Mouse (Mus musculus) forebrain, embryonic 14.5 days (tissue): ENCODE measurements around the gene Abcb4. TPM values are rescaled to one million over a fixed set of nuclear protein-coding genes. Genes with fewer than 3 reads are reported as not detected.
"Not testable (repeated sequence)": the region's sequence is repeated elsewhere in the genome, so short reads cannot be mapped to it uniquely, and the experiment has no call there.

Experiments
- ATAC-seq: fragments of 200-750 bp; cut with Nextera tagmentation; 2 replicates; pipeline ENCODE4 v1.8.0; 2017; ENCODE audit warnings: mild to moderate bottlenecking, moderate library complexity
- DNase-seq: peaks from one replicate; pipeline ENCODE4 v3.0.0-alpha.2; 2015; ENCODE audit warnings: low spot score
- H3K27ac ChIP-seq: fragments of 300-500 bp; sonication (generic); 2 replicates; pipeline ENCODE4 v1.5.1; 2014; ENCODE audit warnings: low read depth, mild to moderate bottlenecking, control low read depth, low read length, moderate library complexity
- H3K27me3 ChIP-seq: fragments of 300-500 bp; sonication (generic); replicated peaks from 2 replicates; pipeline ENCODE4 v1.6.1; 2014; ENCODE audit warnings: low read length, control low read depth, mixed read lengths; ENCODE audit not compliant: control insufficient read depth, insufficient read depth
- H3K36me3 ChIP-seq: fragments of 300-500 bp; sonication (generic); 2 replicates; pipeline ENCODE4 v1.6.1; 2014; ENCODE audit warnings: low read length, control low read depth; ENCODE audit not compliant: control insufficient read depth, insufficient read depth
- H3K4me1 ChIP-seq: fragments of 300-500 bp; sonication (generic); 2 replicates; pipeline ENCODE4 v1.6.1; 2014; ENCODE audit warnings: antibody characterized with exemption, low read length, control low read depth; ENCODE audit not compliant: control insufficient read depth, insufficient read depth
- H3K4me2 ChIP-seq: fragments of 300-500 bp; sonication (generic); 2 replicates; pipeline ENCODE4 v1.6.1; 2014; ENCODE audit warnings: mild to moderate bottlenecking, control low read depth, low read length
- H3K4me3 ChIP-seq: fragments of 300-500 bp; sonication (generic); 2 replicates; pipeline ENCODE4 v1.5.1; 2014; ENCODE audit warnings: low read depth, low read length, control low read depth
- H3K9ac ChIP-seq: fragments of 300-500 bp; sonication (generic); 2 replicates; pipeline ENCODE4 v1.6.1; 2014; ENCODE audit warnings: mild to moderate bottlenecking, low read length, control low read depth, moderate library complexity
- H3K9me3 ChIP-seq: fragments of 300-500 bp; sonication (generic); replicated peaks from 2 replicates; pipeline ENCODE4 v1.6.1; 2016; ENCODE audit warnings: low read length, control low read depth, mixed read lengths; ENCODE audit not compliant: control insufficient read depth
- WGBS: fragments of 180-500 bp; shearing (Covaris S2); extraction: QIAGEN DNeasy Blood & Tissue Kit; methylation state at CpG from one replicate; pipeline ENCODE4 v1.1.7; 2014; 5-methylcytosine and 5-hydroxymethylcytosine counted together
- polyA plus RNA-seq: library from polyadenylated mRNA; unstranded; fragments of >200 nt; fragmentation: Nextera tagmentation; extraction: Ambion mirVana; gene quantifications from 2 replicates; pipeline ENCODE4 v1.2.1, GENCODE M21; 2014

The Abcb4 gene
- 0.28 and 0.34 TPM in 2 replicates for polyA plus RNA-seq

DNA sequence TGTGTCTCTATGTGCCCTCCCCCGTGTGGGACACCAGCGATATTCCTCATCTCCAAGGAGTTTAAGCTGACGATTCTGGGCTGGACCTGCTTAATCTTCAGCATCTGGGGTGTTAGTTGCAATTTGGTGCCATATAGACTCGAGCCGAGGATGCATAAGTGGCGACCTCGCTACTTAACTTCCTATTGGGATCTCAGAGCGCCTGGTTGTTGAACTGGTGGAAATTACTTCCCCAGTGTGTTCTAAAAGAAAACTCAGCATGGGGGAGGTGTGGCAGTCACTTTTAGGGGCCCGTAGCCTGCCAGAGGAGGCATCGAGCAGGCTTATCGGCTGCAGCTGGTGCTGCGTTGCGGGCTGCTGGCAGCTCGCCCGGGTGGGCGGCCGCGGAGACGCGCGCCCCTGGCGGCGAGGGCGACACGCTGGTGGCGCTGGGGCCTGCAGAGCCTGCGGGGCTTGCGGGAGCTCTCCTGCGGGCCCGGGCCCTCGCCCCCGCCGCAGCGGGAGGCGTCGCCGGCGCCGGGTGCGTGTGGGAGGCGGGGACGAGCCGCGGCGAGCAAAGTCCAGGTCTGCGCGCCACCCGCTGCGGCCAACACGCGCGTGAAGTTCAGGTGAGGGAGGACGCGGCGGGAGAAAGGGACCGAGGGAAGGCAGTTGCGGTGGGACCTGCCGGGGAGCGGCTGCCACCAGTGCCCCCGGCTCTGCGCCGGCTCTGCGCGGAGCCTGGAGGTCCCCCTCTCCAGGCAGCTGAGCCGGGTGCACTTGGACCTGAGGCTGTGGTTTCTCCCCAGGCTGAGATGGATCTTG lies at the start of gene Abcb4:
Gene Abcb4, plus strand, starts transcription at position 418 of the 804 bp plus-strand sequence.
- H3K4me1 ChIP-seq, result peaks cover 2% of the 10 kb centered on the region; the same call in 1 of the 2 replicates
- no peak within 1 kb of the TSS for H3K27ac ChIP-seq
- H3K9ac ChIP-seq, result peak within 1 kb of the TSS; percentile 67
- DNase-seq (peak; percentile 78), ATAC-seq (peak; percentile 98)
- 0 out of 2 replicates have a peak, but pooled peaks cover 2% of the 10 kb centered on the region for H3K27me3 ChIP-seq
- H3K4me3 ChIP-seq, result peak within 1 kb of the TSS; percentile 59
- H3K9me3 ChIP-seq, result no peaks in the 10 kb centered on the region
- under 1% methylated on average over 61 of the region's 65 CpGs for WGBS
- H3K36me3 ChIP-seq, result no peaks in the 10 kb centered on the region
- H3K4me2 ChIP-seq, result peak within 1 kb of the TSS; percentile 87

DNA sequence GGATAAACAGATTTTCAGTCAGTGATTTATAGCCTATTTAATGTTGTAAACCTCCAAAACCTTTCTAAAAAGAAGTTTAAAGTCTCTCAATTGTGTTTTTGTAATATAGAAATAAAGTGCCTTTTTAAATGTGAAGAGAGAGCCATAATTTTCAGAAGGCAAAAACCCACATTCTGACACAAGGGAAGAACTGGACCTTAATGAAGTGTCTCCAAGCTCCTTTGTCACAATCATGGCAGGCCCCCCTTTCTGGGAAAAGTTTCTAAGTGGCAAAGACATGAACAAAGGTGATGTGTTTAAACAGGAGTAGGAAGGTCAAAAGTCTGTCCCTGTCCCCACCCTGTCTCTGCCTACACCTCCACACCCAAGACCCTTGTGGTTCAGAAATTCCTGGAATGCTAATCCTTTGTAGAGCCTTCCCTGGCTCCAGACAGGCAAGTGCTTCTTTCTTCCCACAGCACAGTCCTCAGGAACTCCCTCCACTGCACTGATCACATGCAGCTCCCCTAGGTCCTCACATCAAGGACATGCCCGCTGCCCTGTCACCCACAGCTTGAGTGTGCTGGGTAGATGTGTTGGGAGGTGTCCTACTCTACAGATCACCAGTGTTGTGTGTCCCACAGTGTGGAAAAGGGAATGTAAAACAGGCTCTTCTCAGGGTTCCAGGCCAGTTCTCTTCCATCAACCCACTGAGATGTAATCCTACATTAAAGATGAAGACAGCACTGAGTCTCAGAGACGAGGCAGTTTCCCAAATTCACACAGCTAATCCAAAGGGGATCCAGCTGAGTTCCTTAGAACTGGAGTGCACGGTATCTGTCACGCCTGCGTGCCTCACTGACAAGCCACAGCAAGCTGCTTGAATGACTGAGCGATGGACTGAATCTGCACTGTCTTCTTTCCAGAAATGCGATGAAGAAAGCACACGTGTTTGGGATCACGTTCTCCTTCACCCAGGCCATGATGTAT lies 44.6 kb upstream of the Abcb4 start:
- H3K27ac ChIP-seq, H3K4me1 ChIP-seq, H3K27me3 ChIP-seq, DNase-seq, ATAC-seq, H3K9me3 ChIP-seq, H3K36me3 ChIP-seq, H3K4me2 ChIP-seq, H3K9ac ChIP-seq, H3K4me3 ChIP-seq: not testable (repeated sequence)
- WGBS, result 37% methylated on average over 5 of the region's 9 CpGs

DNA sequence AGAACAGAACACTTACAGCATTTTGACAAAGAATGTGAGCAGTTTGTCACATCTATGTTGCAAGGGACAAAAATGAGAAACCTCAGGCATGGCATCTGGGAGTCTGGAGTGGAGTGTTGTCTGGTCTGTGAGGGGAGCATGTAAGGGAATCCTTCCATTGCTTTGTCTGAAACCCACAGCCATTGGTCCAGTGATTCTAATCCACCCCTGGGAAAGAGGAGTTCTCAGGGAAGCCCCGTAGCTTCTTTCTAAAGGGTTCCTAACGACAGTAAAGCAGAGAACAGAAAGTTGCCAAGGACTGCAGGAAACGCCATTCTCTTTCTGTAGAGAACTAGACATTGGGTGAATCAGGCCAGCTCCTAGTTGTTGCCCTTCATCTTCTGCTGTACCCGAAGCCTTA lies 42.7 kb upstream of the Abcb4 start:
- H3K9me3 ChIP-seq, result no peaks in the 10 kb centered on the region
- no peak overlapping the region for H3K4me3 ChIP-seq
- H3K4me1 ChIP-seq, result no peaks in the 10 kb centered on the region
- no peak overlapping the region for H3K4me2 ChIP-seq
- H3K36me3 ChIP-seq, result no peaks in the 10 kb centered on the region
- DNase-seq (no peak), ATAC-seq (no peak)
- H3K27ac ChIP-seq, result no peak overlapping the region
- H3K9ac ChIP-seq, result no peak overlapping the region
- 50% methylated on average over 4 of the region's 4 CpGs for WGBS
- H3K27me3 ChIP-seq, result no peaks in the 10 kb centered on the region

DNA sequence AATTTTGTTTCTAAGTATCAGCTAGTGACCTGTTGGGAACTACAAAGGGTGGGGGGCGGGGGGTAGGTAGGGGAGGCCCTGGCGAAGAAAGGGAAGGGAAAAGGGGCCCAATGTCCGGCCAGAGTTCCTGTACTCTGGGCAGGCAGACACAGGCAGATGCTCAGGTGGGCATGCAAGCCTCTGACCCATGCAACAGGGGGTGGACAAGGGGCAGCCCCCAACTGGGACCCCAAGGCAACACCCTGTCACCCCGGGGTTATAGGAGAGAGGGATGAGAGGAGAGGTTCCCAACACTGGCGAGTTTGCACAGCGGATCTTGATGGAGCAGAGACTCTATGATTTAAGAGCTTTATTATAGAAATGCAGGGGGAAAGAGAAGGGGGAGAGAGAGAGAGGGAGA lies 36.3 kb upstream of the Abcb4 start:
- Histone ChIP-seq H3K36me3 (no peaks in the 10 kb centered on the region), H3K27ac (no peak overlapping the region), H3K27me3 (no peaks in the 10 kb centered on the region), H3K4me3 (no peak overlapping the region), H3K9ac (no peak overlapping the region), H3K4me1 (no peaks in the 10 kb centered on the region), H3K9me3 (no peaks in the 10 kb centered on the region), H3K4me2 (no peak overlapping the region)
- whole genome bisulfite sequencing, result 86% methylated on average over 6 of the region's 6 CpGs
- ATAC-seq, result no peak
- DNase-seq, result no peak

DNA sequence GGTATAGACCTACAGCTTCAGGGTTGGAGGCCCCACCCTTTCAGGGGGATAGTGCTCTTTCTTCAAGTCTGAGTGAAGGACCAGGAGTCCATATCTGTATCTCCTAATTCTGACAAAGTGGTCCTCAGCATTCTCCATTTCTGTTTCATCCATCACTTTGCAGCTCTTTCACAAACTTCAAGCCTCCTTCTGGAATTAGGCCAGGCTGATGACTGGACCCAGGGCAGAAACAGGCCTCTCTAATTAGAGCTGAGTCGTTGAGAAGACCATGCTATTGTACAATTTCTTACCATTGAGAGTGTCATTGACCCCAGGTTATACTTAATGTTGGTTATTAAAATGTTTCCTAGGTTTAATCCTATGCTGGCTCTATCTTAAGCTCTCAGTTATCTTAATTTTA lies 31.7 kb upstream of the Abcb4 start:
- 68% methylated on average over 1 of the region's 1 CpGs for WGBS
- H3K27me3 ChIP-seq, result no peaks in the 10 kb centered on the region
- H3K27ac ChIP-seq, result no peak overlapping the region
- no peaks in the 10 kb centered on the region for H3K4me1 ChIP-seq
- no peak for ATAC-seq
- no peak overlapping the region for H3K9ac ChIP-seq
- no peak overlapping the region for H3K4me2 ChIP-seq
- H3K36me3 ChIP-seq, result no peaks in the 10 kb centered on the region
- H3K9me3 ChIP-seq, result no peaks in the 10 kb centered on the region
- DNase-seq, result no peak
- no peak overlapping the region for H3K4me3 ChIP-seq

DNA sequence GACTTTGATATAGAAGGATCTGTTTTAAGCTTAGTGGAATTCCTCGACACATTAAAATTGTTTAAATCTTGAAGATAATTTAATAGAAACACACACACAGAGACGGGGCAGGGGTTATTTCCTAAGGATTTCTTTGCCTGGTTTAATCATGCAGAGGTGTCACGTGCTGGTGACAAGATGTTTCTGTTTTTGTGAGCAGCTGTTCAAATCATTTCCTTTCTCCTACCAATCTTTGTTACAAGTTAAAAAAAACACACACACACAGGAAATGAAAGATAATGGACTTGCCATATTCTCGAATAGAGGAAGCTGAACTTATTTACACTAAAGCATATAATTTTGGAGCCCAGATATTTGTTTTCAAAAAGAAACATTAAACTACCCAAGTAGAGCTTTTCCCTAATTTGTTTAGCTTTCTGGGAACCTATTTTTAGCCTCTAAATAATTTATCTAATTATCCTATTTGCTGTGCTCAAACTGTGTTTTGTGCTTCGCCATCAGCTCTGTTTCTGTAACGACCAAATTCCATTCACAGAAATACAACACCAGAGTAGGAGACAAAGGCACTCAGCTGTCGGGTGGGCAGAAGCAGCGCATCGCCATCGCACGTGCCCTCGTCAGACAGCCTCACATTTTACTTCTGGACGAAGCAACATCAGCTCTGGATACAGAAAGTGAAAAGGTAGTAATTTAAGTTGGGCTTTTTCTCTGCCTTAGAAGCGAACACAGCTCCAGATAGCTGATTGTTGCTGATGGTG lies 29.8 kb upstream of the Abcb4 start:
- 37% methylated on average over 14 of the region's 14 CpGs for WGBS
- ATAC-seq, result peak; percentile 75; the same call in 1 of the 2 replicates

DNA sequence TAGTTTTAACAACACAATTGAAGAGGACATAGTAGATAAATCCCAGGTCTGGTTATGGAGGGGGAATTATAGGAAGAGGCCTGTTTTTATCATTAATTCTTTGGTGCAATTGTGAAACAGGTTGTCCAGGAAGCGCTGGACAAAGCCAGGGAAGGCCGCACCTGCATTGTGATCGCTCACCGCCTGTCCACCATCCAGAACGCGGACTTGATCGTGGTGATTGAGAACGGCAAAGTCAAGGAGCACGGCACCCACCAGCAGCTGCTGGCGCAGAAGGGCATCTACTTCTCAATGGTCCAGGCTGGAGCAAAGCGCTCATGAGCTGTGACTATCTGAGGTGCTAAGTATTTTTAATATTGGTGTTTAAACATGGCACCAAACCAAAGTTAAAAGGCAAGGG lies 27.9 kb upstream of the Abcb4 start:
- H3K4me3 ChIP-seq, H3K4me2 ChIP-seq, H3K36me3 ChIP-seq, DNase-seq, H3K27me3 ChIP-seq, ATAC-seq, H3K9me3 ChIP-seq, H3K27ac ChIP-seq, H3K4me1 ChIP-seq, H3K9ac ChIP-seq: not testable (repeated sequence)
- WGBS, result 94% methylated on average over 11 of the region's 11 CpGs

More for the DNA sequence above, 29.8 kb upstream of the Abcb4 start:
- H3K4me2 ChIP-seq, result no peak overlapping the region
- H3K36me3 ChIP-seq, result no peaks in the 10 kb centered on the region
- no peak overlapping the region for H3K9ac ChIP-seq
- H3K27me3 ChIP-seq, result no peaks in the 10 kb centered on the region
- no peaks in the 10 kb centered on the region for H3K4me1 ChIP-seq
- no peaks in the 10 kb centered on the region for H3K9me3 ChIP-seq
- no peak overlapping the region for H3K4me3 ChIP-seq
- H3K27ac ChIP-seq, result no peak overlapping the region
- peak; percentile 33 for DNase-seq

DNA sequence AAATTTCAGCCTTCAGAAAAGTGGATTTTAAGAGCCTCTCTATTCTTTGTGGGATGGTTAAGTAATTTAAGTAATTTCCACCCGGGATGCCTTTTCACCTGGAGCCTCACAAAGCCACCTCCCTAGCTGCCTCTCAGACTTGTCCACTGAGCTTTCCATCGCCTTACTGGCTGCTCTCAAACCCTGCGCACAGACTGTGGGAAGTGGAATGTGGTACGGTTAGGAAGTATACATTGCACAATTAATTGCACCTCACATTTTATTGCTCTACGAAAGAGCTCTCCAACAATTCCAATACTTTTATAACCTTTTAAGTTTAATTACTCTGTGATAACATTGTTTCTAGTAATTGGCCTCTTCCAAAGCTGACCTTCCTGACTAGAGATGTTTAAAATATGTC lies 27.2 kb upstream of the Abcb4 start:
- Histone ChIP-seq H3K4me1 (no peaks in the 10 kb centered on the region), H3K27me3 (no peaks in the 10 kb centered on the region), H3K9ac (no peak overlapping the region), H3K9me3 (no peaks in the 10 kb centered on the region), H3K4me2 (no peak overlapping the region), H3K4me3 (no peak overlapping the region), H3K36me3 (no peaks in the 10 kb centered on the region), H3K27ac (no peak overlapping the region)
- DNase-seq, result no peak
- ATAC-seq, result no peak
- WGBS, result 83% methylated on average over 5 of the region's 5 CpGs
